Mouse (Mus musculus): ENCODE data around the gene Olfr159. TPM values are rescaled to one million over a fixed set of nuclear protein-coding genes. Genes with fewer than 3 reads are reported as not detected.
A peak's percentile ranks its signal among the peaks of the same experiment; 100 is the strongest.

Olfr159 gene
- polyA plus RNA-seq, 1 experiment, result not detected

DNA sequence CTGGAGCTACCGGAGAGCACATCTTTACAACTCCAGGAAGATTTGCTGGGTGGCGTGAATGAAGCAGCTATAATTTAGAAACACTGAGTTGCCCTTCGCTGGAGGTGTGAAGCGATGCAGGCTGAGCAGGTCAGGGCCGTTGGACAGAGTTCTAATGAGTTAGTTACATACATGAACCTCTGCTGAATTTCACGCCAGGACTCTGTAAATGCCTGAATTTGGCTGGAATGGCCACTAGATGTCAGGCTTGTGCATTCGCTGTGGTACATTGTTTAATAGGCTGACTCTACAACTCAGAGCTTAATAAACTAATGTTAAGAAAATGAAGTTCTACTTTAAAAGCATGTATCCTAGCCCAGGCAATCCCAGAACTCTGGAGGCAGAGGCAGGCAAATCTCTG, 7.4 kb downstream of the Olfr159 start:
- WGBS, result 19% methylated on average over 7 of the region's 7 CpGs
- Histone ChIP-seq H3K27me3 (ENCODE audit: control insufficient read depth, insufficient read depth, low read length) (no peaks in the 10 kb centered on the region), H3K27ac (ENCODE audit: insufficient read depth, low read length) (no peak overlapping the region), H3K4me1 (ENCODE audit: control insufficient read depth, insufficient read depth, low read length) (no peaks in the 10 kb centered on the region), H3K4me3 (replicated peaks; ENCODE audit: insufficient read depth, low read depth, low read length) (no peak overlapping the region)
- no peak for TF ChIP-seq POLR2A (IDR thresholded peaks at IDR 0.05; ENCODE audit: borderline replicate concordance, insufficient read depth, low read length)
- peak; percentile 63 for TF ChIP-seq CTCF (IDR thresholded peaks at IDR 0.05; ENCODE audit: borderline replicate concordance, insufficient read depth, low read depth, low read length)
- DNase-seq, result peak; percentile 16 to 34

DNA sequence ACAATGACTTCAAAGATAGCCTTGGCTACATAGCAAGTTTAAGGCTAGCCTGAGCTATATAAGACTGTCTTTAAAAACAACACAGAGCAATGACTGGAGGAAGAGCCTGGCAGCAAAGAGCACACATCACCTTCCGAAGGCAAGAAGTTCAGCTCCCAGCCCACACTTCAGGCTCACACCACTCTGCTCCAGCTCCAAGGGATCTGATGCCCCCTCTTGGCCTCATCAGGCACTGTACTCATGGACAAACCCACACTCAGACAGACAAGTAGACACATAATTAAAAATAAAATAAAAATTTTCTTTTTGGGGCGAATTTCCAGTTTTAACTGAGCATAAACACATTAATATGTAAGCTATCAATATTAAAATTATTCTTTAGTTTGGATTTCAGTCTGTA, 9.5 kb downstream of the Olfr159 start:
- no peak for DNase-seq
- 66% methylated on average over 2 of the region's 2 CpGs for WGBS
- no peaks in the 10 kb centered on the region for H3K4me1 ChIP-seq (ENCODE audit: control insufficient read depth, insufficient read depth, low read length)
- no peak overlapping the region for H3K27ac ChIP-seq (ENCODE audit: insufficient read depth, low read length)
- H3K4me3 ChIP-seq (replicated peaks; ENCODE audit: insufficient read depth, low read depth, low read length), result no peak overlapping the region
- no peaks in the 10 kb centered on the region for H3K27me3 ChIP-seq (ENCODE audit: control insufficient read depth, insufficient read depth, low read length)
- TF ChIP-seq POLR2A (IDR thresholded peaks at IDR 0.05; ENCODE audit: borderline replicate concordance, insufficient read depth, low read length) (no peak), CTCF (IDR thresholded peaks at IDR 0.05; ENCODE audit: borderline replicate concordance, insufficient read depth, low read depth, low read length) (no peak)

DNA sequence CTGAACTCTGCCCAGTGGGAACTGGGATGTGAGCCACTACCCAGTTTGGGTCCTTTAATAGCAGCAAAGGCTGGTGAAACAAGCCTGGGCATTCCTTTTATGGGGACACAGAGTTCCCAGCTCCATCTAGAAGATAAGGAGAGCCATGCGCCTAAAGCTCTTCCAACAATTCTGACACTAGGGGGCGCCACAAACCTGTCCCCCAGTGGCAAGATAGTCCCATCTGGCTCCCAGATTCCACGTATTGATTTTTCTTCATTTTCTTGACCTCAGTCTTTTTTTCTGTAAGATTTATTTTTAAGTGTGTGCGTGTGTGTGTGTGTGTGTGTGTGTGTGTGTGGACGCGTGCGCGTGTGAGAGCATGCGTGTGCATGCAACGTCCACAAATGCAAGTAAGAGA, 10.3 kb downstream of the Olfr159 start:
- no peak for TF ChIP-seq CTCF (IDR thresholded peaks at IDR 0.05; ENCODE audit: borderline replicate concordance, insufficient read depth, low read depth, low read length)
- no peak for TF ChIP-seq POLR2A (IDR thresholded peaks at IDR 0.05; ENCODE audit: borderline replicate concordance, insufficient read depth, low read length)
- DNase-seq, result peak in 1 of 2 experiments; percentile 11
- no peak overlapping the region for H3K27ac ChIP-seq (ENCODE audit: insufficient read depth, low read length)
- no peak overlapping the region for H3K4me3 ChIP-seq (replicated peaks; ENCODE audit: insufficient read depth, low read depth, low read length)
- 75% methylated on average over 10 of the region's 10 CpGs for WGBS
- H3K4me1 ChIP-seq (ENCODE audit: control insufficient read depth, insufficient read depth, low read length), result no peaks in the 10 kb centered on the region
- no peaks in the 10 kb centered on the region for H3K27me3 ChIP-seq (ENCODE audit: control insufficient read depth, insufficient read depth, low read length)

GRCm38 (mm10) chr4:43759571-43760418, 11.0 kb downstream of the Olfr159 start:
- TF ChIP-seq POLR2A (IDR thresholded peaks at IDR 0.05; ENCODE audit: borderline replicate concordance, insufficient read depth, low read length), result no peak
- TF ChIP-seq CTCF (IDR thresholded peaks at IDR 0.05; ENCODE audit: borderline replicate concordance, insufficient read depth, low read depth, low read length), result no peak
- Histone ChIP-seq H3K4me3 (replicated peaks; ENCODE audit: insufficient read depth, low read depth, low read length) (no peak overlapping the region), H3K27me3 (ENCODE audit: control insufficient read depth, insufficient read depth, low read length) (no peaks in the 10 kb centered on the region), H3K4me1 (ENCODE audit: control insufficient read depth, insufficient read depth, low read length) (no peaks in the 10 kb centered on the region), H3K27ac (ENCODE audit: insufficient read depth, low read length) (no peak overlapping the region; the same call in 1 of the 2 replicates)
- DNase-seq, result peak in 1 of 2 experiments; percentile 10
- WGBS, result 78% methylated on average over 21 of the region's 21 CpGs

DNA sequence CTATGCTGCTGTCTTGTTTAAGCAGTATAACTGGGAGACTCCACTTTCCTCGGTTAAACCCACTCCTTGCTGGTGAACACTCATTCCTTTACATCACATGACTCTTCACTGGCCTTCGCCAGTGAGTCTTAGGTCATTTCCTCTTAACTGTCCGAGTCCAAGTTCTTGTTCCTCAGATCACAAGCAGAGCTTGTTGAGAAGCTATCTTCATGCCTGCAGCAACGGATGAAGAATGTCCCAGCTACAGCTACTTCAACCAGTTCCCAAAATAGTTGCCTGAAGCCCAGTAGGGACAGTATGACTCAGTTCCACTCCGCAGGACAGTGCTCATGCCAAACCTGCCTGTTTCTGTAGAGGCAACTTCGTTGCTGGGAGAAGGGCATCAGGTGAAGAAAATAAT, 13.6 kb downstream of the Olfr159 start:
- 59% methylated on average over 6 of the region's 6 CpGs for WGBS

DNA sequence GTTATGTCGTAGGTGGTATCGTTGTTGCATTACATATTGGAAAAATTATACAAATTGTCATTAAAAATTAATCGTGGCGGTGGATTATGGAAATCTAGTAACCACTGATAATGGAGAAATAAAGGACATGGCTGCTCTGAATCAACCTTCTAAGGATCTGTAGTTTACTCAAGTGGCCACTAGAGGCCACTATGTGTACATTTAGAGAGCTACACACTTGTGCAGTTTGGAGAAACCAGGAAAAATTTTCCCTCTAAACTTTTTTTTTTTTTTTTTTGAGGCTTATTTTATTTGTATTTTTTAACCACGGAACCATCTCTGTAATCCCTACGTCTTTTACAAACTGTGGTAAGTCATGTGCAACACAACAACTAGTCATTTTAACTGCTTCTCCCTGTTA, 25.6 kb downstream of the Olfr159 start:
- peak; percentile 37; the same call in 1 of the 2 replicates for TF ChIP-seq CTCF (IDR thresholded peaks at IDR 0.05; ENCODE audit: borderline replicate concordance, insufficient read depth, low read depth, low read length)
- no peak for TF ChIP-seq POLR2A (IDR thresholded peaks at IDR 0.05; ENCODE audit: borderline replicate concordance, insufficient read depth, low read length)
- Histone ChIP-seq H3K27ac (ENCODE audit: insufficient read depth, low read length) (no peak overlapping the region), H3K4me1 (ENCODE audit: control insufficient read depth, insufficient read depth, low read length) (no peaks in the 10 kb centered on the region), H3K4me3 (replicated peaks; ENCODE audit: insufficient read depth, low read depth, low read length) (no peak overlapping the region), H3K27me3 (ENCODE audit: control insufficient read depth, insufficient read depth, low read length) (no peaks in the 10 kb centered on the region)
- WGBS, result 16% methylated on average over 6 of the region's 6 CpGs
- DNase-seq, result peak in 1 of 2 experiments; percentile 20

More for the DNA sequence above, 13.6 kb downstream of the Olfr159 start:
- no peak for TF ChIP-seq POLR2A (IDR thresholded peaks at IDR 0.05; ENCODE audit: borderline replicate concordance, insufficient read depth, low read length)
- TF ChIP-seq CTCF (IDR thresholded peaks at IDR 0.05; ENCODE audit: borderline replicate concordance, insufficient read depth, low read depth, low read length), result no peak
- Histone ChIP-seq H3K4me3 (replicated peaks; ENCODE audit: insufficient read depth, low read depth, low read length) (no peak overlapping the region), H3K4me1 (ENCODE audit: control insufficient read depth, insufficient read depth, low read length) (no peaks in the 10 kb centered on the region), H3K27ac (ENCODE audit: insufficient read depth, low read length) (no peak overlapping the region), H3K27me3 (ENCODE audit: control insufficient read depth, insufficient read depth, low read length) (no peaks in the 10 kb centered on the region)
- DNase-seq, result peak in 1 of 2 experiments; percentile 22

- H3K4me3 ChIP-seq (replicated peaks; ENCODE audit: insufficient read depth, low read depth, low read length), result no peak overlapping the region
- DNase-seq, result no peak
- H3K27ac ChIP-seq (ENCODE audit: insufficient read depth, low read length), result no peak overlapping the region
- no peaks in the 10 kb centered on the region for H3K27me3 ChIP-seq (ENCODE audit: control insufficient read depth, insufficient read depth, low read length)
- TF ChIP-seq CTCF (IDR thresholded peaks at IDR 0.05; ENCODE audit: borderline replicate concordance, insufficient read depth, low read depth, low read length) (no peak), POLR2A (IDR thresholded peaks at IDR 0.05; ENCODE audit: borderline replicate concordance, insufficient read depth, low read length) (no peak)
- H3K4me1 ChIP-seq (ENCODE audit: control insufficient read depth, insufficient read depth, low read length), result no peaks in the 10 kb centered on the region
- 82% methylated on average over 1 of the region's 1 CpGs for WGBS
These were observed 27.7 kb downstream of the Olfr159 start for GRCm38 (mm10) chr4:43743099-43743498.

GRCm38 (mm10) chr4:43742637-43743036, 28.2 kb downstream of the Olfr159 start:
- H3K4me1 ChIP-seq (ENCODE audit: control insufficient read depth, insufficient read depth, low read length), result no peaks in the 10 kb centered on the region
- WGBS, result 31% methylated on average over 4 of the region's 4 CpGs
- DNase-seq, result no peak
- H3K27ac ChIP-seq (ENCODE audit: insufficient read depth, low read length), result no peak overlapping the region
- no peak overlapping the region for H3K4me3 ChIP-seq (replicated peaks; ENCODE audit: insufficient read depth, low read depth, low read length)
- H3K27me3 ChIP-seq (ENCODE audit: control insufficient read depth, insufficient read depth, low read length), result no peaks in the 10 kb centered on the region
- TF ChIP-seq POLR2A (IDR thresholded peaks at IDR 0.05; ENCODE audit: borderline replicate concordance, insufficient read depth, low read length), result no peak
- no peak for TF ChIP-seq CTCF (IDR thresholded peaks at IDR 0.05; ENCODE audit: borderline replicate concordance, insufficient read depth, low read depth, low read length)

All from cerebellum, adult 2 months (tissue).